Mouse (Mus musculus): ENCODE data around the gene Gm20458.

Gm20458 gene

DNA sequence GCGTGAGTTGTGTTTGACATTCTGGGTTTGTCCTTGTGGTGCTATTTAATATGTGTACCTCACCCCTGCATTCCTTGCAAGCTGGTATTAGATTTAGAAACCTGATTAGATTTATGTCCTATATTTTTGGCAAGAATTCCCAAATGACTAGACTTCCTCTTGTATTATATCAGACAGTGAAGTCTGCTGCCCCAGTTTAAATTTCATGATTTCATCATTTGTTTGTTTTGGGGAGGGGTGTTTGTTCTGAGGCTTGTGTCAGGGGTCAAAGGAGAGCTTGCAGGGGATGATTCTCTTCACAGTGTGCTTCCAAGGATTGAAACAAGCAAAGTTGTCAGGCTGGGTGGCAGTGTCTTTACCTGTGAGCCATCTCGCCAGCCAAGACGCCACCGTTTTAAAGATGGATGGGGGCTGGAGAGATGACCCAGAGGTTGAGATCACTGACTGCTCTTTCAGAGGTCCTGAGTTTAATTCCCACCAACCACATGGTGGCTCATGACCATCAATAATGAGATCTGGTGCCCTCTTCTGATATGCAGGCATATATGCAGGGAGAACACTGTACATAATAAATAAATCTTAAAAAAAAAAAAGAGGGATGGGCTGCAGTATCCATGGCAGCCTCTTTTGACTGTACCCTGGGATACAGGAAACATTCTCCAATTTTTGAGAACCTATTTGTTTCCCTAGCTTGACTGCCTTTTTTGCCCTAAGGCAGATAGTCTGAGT lies 45.0 kb downstream of the Gm20458 start:
- DNase-seq, result no peak

DNA sequence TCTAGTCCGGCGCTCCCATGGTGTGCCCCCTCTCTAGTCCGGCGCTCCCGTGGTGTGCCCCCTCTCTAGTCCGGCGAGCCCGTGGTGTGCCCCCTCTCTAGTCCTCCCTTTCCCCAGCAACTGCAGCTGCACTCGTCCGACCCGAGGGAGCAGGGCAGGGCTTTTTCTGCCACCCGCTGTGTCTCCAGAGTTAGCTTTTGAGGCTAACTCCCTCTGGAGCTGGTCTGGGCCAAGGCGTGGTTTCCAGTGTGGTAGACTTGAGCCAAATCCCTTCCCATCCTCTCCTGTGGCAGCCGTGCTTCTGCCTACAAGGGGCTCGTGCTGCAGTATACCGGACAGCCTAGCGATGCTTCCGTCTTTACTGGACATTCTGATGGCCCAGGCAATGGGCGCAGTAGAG lies 47.0 kb downstream of the Gm20458 start:
- no peak for DNase-seq

DNA sequence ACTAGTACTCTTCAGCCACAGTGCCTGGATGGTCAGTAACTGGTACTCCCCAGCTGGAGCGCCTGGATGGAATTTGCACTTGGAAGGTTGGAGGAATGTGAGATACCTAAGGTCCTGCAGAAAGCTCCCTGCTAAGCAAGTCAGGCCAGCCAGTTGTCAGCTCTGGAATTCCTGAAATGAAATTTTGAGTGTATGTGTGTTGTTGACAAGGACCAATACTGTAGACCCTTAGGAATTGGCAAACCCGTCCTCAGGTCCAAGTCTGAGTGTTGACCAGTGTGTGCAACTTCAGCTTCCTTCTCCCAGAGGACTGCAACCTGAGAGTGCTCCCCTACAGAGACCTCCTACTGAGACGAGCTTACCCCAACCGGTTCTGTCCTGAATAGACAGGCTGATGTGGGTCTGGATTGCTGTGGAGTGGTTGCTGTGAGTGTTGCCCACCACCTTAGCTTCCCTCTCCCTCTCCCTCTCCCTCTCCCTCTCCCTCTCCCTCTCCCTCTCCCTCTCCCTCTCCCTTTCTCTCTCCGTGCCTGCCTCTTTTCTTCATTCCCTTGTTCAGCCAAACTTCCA lies 49.9 kb downstream of the Gm20458 start:
- no peak for DNase-seq

DNA sequence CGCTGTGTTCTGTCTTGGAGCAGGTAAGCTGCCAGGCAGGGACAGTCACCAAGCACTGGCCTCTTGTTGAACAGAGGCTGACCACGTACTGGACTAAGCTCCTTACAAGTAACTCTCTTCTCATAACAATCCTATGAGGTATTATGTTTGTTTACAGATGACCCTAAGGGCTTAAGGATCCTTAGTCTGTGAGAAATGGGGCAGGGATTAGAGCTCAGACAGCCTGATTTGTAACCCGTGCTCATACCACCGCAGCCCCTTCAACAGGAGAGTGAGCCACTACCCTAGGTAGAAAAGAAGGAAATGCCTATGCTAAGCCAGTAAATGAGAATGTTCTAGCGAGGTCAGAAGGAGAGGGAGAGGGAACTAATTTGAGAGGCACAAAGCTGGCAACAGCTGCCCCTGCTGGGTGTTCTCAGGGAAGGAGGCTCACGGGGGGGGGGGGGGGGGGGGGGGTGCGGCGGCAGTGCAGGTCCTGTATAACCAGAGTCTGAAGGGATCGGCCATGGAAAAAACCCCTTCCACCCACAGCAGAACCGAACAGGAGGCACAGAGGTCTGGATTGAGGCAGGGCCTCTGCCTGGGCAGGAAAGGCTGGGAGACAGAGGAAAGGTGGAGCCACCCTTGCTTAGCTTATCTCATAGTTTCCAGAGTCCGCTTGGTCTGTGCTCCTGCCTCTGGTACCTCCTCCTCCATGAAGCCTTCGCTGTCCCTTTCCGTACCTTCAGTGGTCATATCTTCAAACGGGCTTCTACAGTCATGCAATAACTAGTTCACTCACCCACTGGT lies 51.5 kb downstream of the Gm20458 start:
- DNase-seq, result no peak

DNA sequence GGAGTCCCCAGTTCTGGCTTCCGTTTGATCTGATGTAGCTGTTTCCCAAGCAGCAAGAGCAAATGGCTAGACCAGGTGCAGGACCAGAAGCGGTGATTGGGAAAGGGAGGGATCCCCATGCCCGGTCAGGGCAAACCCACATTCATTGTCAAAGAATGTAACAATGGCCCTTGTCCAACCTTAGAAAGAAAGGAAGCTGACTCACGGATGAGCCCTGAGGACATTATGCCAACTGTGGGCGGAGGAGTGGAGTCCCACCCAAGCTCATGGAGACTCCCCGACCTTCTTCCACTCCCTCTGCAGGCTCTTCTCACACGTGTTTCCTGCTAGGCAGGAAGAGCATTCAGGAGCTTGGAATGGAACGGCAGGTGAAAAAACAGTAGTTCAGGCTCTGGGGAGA lies 52.6 kb downstream of the Gm20458 start:
- no peak for DNase-seq

DNA sequence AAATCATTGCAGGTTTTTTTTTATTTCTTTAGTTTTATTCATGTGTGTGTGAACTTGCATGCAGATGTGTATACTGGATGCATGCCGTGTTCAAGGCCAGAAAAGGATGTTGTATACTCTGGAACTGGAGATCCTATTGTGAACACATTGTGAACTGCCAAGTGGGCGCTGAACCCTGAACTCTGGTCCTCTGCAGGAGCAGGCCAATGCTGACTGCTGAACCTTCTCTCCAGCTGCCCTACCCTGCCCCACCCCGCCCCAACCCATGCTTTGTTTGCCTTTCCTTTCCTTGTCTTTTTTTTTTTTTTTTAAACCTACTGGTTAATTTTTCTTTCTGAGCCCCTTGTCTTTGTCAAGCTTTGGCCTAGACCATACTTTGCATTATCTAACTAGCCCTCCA lies 54.1 kb downstream of the Gm20458 start:
- no peak for DNase-seq

DNA sequence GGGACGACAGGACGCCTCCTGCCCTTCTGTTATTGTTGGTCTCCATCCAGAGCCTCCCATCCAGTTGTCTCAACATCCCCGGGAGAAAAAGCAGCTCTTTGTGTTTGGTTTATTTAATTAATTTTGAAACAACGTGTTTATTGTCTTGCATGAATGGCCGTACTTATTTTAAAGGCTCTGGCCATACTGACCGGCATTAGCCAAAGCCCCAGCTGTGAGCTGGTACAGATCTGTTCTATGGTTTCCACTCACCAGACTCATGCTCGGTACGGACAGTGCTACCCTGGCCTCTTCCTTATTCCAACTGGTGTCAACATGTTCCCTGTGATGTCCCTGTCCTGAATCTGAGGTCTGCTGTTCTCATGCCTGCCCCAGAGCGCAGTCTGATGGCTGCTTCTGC lies 55.1 kb downstream of the Gm20458 start:
- DNase-seq, result no peak

DNA sequence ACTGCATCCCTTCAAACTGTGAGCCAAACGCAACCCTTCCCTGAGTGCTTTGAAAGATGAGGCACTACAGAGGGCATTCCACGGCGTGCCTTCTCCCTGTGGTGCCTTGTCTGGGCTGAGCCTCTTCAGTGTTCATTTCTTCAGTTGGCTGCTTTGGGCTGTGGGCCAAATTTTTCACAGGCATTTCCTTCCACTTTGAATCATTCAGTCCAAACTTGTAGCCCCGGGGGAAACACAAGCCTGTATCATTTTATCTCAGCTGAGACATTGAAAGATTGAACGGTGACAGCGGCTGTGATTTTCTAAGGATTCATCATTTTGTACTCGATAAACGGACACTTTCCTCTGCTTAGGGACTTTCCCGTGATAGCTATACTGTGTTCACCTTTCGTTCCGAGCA lies 55.8 kb downstream of the Gm20458 start:
- no peak for DNase-seq

DNA sequence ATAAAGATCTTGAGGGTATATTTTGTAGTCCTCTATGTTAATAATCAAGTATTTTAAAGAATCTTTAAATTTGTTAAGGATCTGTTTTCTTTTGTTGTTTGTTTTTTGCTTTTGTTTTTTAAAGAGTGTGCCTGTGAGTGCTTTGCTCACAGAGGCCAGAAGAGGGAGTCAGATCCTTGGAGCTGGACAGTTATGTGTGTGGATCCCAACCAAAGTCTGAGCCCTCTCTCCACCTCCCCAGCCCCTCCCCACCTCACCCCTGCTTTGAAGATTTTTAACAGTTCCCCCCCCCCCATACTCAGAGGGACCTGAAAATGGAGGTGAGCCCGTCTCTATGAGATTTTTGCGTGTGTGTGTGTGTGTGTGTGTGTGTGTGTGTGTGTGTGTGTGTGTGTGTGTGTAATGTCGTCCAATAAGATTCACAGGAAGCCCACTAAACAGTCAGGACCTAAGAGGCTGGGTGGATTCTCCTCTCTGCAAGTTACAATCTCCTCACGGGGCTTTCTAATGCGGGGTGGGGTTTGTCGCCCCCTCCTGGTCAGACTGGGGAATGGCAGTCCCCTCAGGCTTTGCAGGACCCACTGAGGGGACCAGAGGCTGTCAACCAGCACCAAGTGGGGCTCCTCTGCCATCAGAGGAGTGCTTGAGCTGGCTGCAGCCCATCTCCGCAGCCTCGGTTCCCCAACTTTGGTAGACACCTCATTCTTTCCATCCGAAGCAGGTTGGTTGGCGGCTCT lies 56.9 kb downstream of the Gm20458 start:
- peak; percentile 47 to 60 for DNase-seq

DNA sequence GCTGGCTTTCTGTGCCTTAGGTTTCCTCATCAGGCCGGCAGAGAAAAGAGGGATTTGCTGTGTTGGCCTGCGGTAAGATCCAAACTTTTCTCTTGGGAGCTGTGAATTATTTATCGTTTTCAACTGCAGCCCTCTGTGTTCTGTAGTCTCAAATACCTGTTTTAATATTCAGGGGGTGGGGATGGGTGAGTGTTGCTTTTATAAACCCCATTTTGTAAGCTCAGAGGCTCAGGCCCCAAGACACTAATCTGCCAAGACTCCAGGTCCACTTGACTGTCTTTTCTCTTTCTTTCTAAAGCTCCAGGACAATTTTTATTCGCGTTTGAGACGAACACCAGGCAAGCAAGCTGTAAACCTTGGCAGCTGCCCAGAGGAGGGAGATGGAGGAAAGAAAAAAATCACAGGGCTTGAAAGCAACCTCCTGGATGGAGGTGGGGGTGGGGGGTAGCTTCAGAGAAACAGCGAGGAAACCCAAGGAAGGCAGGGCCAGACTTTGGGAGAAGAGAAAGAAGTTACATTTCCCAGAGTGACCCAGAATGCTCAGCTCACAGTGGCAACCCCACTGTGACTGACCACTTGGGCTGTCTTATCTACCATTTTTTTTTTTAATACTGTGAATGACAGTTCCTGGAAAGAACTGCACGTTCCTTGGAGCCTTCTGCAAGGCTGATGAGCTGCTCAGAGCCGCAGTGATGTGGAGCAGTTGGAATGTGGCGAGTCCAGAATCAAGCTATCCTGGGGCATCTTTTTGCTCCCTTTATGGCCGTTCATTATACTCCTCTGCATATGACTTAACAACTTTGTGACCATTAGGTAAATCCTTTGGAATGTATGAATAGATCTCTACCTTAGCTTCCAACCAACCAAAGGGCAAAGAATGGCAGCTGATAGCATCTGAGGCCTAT lies 57.8 kb downstream of the Gm20458 start:
- no peak for DNase-seq

DNA sequence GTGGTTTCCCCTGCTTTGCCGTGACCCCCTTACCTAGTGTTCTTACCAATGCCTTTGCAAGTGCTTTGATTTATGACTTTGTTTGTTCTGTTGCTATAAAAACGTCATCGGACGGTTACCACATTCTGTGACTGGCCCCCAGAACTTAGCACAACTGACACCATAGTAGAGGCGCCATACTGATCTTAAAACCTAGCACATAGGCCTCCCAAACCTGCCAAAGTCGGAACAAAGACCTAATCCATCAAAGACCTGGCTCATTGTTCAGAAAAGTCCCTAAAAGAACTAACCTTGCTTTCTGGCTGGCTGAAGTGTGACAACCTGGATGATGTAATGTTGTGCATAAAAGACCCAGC lies 58.4 kb downstream of the Gm20458 start:
- no peak for DNase-seq

DNA sequence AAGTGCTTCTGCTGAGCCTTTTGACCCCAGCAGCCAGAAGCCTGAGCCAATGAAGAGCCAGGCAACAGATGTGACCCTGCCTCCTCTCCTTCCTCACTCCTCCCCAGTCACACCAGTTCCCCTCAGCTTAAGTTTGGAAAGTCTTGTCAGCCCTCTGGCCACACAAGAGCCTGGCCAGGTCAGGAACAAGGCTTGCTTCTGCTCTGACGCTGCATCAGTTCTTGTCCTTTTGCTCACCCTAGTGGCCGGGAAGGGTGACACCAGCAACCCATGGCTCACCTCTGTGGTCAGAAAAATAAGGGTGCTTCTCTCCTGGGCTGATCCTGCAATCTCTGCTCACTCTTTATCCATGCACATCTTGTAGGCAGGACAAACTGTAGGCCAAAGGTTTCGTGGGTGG lies 60.0 kb downstream of the Gm20458 start:
- DNase-seq, result peak; percentile 27 to 29

DNA sequence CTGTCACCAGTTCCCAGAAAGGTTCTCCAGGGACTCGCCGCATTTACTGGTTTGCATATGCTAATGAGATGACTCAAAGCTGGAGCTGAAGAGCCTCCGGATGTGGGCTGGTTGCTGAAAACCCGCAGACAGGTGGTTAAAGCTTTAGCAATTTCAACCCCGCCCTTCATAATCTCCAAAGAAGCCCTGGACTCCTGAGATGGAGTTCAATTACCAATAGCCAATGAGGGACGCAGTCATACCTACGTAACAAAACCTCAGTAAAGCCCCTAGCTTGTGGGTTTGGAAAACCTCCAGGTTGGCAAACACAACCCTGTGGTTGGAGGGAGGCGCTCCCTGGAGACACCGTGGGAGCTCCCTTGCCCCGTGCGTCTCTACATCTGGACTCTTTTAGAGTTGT lies 61.1 kb downstream of the Gm20458 start:
- DNase-seq, result no peak

DNA sequence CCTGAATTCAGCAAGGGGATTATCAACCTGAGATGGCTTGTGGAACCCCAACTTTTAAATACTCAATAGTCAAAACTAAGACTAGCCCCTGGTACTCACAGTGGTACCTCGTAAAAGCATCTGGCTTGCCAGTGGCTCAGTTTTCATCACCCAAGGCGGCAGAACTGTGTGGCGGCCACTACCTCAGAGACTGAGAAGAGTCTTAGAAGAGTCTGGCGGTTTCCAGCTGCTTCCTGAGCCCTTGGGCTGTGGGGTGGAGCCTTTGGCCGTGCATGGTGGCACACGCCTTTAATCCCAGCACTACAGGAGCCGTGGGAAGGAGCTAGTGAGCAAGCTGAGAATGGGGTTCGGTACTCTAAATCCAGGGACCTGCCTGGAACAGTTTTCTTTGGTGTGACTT lies 61.5 kb downstream of the Gm20458 start:
- DNase-seq, result no peak

DNA sequence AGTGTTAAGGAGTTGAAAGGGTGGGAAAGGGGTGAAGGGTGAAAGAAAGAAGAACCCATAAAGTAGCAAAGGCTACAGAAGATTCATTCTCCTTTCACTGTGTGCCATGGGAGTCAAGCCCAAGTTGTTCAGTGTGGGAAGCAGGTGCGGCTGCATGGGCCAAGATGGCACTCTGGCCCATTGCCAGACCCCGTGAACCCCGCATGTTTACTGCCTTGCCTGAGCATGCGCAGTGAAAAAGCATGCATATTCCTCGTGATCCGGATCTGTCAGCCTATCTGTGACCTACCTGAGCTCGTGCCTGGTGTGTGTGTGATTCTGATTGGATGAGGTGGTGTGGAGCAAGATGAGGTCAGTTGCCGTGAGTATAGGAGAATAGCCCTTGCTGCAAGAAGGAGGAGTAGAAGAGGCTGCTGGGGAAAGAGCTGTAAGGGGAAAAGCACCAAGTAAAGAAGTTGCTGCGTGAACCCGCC lies 62.6 kb downstream of the Gm20458 start:
- DNase-seq, result peak in 1 of 2 experiments; percentile 16

DNA sequence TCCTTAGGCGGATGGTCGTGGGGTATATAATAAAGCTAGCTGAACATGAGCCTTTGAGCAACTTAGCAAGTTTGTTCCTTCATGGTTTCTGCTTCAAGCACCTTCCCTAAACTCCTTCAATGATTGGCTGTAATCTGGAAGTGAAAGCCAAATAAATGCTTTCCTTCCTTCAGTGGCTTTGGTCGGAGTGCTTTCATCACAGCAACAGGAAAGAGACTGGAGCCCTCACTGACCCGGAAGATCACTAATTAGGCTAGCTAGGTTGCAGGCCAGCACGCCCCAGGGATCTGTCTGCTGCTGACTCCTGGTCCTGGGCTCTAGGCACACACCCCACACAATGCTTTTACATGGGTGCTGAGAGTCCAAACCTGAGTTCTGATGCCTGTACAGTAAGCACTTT lies 67.8 kb downstream of the Gm20458 start:
- no peak for DNase-seq

DNA sequence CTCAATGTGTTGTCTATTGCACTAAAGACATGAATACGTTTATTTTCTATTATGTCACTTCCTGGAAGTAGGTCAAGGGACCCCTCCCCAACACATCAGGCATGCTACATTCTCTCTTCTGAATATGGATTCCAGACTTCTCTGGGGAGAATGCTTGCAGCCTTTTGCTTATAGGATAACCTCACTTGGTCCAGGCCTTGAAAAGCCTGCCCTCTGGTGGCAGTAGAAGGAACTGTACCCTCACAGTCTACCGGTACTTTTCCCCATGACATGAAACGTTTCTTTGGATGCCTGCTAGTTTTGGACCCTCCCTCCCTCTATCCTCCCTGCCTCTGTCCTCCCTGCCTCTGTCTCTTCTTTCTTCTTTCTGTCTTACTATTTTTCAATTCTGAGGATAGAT lies 70.4 kb downstream of the Gm20458 start:
- peak; percentile 75 to 82 for DNase-seq

DNA sequence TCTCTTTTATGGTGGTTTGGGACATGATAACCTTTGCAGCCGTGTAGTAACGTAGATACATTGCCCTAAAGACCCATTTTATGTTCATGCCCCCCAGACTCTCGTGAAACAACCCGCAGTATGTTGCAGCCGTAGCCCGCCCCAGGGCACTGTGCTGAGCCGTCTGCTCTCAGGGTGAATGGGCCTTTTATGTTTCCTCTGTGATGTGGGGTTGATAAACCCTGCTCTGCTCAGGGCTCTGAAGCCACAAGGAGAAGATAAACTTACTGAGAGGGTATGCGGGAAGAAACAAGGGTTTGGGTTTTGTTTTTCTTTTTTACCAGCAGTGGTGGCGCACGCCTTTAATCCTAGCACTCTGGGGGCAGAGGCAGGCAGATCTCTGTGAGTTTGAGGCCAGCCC lies 73.5 kb downstream of the Gm20458 start:
- DNase-seq, result no peak

DNA sequence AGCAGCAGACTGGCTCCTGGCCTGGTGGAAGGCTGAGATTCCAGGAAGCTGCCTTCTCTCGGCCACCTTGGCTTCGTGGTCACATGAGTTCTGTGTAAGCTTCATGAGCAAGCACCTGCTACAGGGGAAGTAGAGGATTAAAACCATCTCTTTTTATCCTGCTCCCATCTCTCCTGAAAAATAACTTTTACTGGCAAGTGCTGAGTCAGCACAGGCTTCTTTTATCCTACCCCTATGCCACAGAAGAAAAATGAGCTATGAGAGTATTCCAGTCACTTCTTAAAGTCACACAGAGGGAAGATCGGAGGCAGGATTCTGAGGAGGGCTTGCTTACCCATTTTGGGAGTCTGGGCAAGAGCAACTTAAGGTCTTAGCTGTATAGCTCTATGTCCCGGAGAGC lies 76.2 kb downstream of the Gm20458 start:
- no peak for DNase-seq
